ENCODE assay signal across 14 mouse cellular contexts in genomic region chr12:111787015-111787414, GRCm38 (mm10).
"Had no signal": no experiment of that assay in that cellular context is flagged by ENCODE, and none has a peak within 500 bp of the region (broad histone marks: within the 10 kb centered on the region; RNA-seq: fewer than 3 reads in every experiment).

No protein-coding gene starts in this region.

- H3K9ac ChIP-seq: kidney, embryonic 15.5 days; neural tube, embryonic 12.5 days; stomach, embryonic 15.5 days had no signal

- H3K4me1 ChIP-seq: kidney, embryonic 15.5 days; stomach, embryonic 15.5 days had no signal

- DNase-seq: kidney, adult 11 months; kidney, postnatal 14 days; lung, adult 2 months; lung, postnatal 4 days; midbrain, embryonic 14.5 days; thymus, adult 2 months; thymus, postnatal 25 days had no signal

- H3K9me3 ChIP-seq: kidney, embryonic 15.5 days; limb, embryonic 10.5 days; neural tube, embryonic 12.5 days; stomach, embryonic 15.5 days had no signal

- ATAC-seq: hindbrain, embryonic 16.5 days; lung, postnatal 0 days had no signal

- H3K4me2 ChIP-seq: kidney, embryonic 15.5 days; neural tube, embryonic 12.5 days; stomach, embryonic 15.5 days had no signal

- H3K27ac ChIP-seq: kidney, embryonic 15.5 days; limb, embryonic 10.5 days; neural tube, embryonic 12.5 days; stomach, embryonic 15.5 days had no signal

- H3K4me3 ChIP-seq: kidney, embryonic 15.5 days; limb, embryonic 10.5 days; myocyte; neural tube, embryonic 12.5 days; stomach, embryonic 15.5 days had no signal

- H3K27me3 ChIP-seq: kidney, embryonic 15.5 days; neural tube, embryonic 12.5 days; stomach, embryonic 15.5 days had no signal
